Mouse (Mus musculus) MEL (cell line): ENCODE measurements around the gene Cnpy3.

Experiments used
- BHLHE40 ChIP-seq: IDR thresholded peaks from 2 replicates; pipeline ENCODE4 v1.6.1; 2012; ENCODE audit warnings: low read depth, mild to moderate bottlenecking, inconsistent platforms, low read length, improper control_type of control experiment, borderline replicate concordance
- CTCF ChIP-seq, 3 experiments: IDR thresholded peaks in 2 of 3; conservative IDR thresholded peaks in 1 of 3; 2 replicates each; pipeline ENCODE4 v1.5.1; 2011 to 2012; ENCODE audit warnings: low read length in 3 of 3, low read depth in 2 of 3, mild to moderate bottlenecking in 2 of 3, improper control_type of control experiment in 1 of 3, inconsistent platforms in 1 of 3, mixed read lengths in 1 of 3, moderate library complexity in 1 of 3; ENCODE audit not compliant: control insufficient read depth in 1 of 3, insufficient read depth in 1 of 3, poor library complexity in 1 of 3, severe bottlenecking in 1 of 3
- EP300 ChIP-seq, 2 experiments: IDR thresholded peaks; 2 replicates each; pipeline ENCODE4 v1.6.1; 2011; ENCODE audit warnings: improper control_type of control experiment in 2 of 2, low read length in 2 of 2, low read depth in 1 of 2, mild to moderate bottlenecking in 1 of 2
- GATA1 ChIP-seq: IDR thresholded peaks from 2 replicates; pipeline ENCODE4 v1.6.1; 2011; ENCODE audit warnings: low read depth, low read length, improper control_type of control experiment
- KAT2A ChIP-seq: conservative IDR thresholded peaks from 2 replicates; pipeline ENCODE4 v1.6.1; 2012; ENCODE audit warnings: low read depth, low read length, improper control_type of control experiment, inconsistent platforms
- MAFK ChIP-seq: IDR thresholded peaks from 2 replicates; pipeline ENCODE4 v1.6.1; 2011; ENCODE audit warnings: low read depth, mild to moderate bottlenecking, low read length, improper control_type of control experiment, borderline replicate concordance
- MXI1 ChIP-seq: IDR thresholded peaks from 2 replicates; pipeline ENCODE4 v1.6.1; 2011; ENCODE audit warnings: mild to moderate bottlenecking, low read depth, low read length, improper control_type of control experiment
- POLR2A ChIP-seq, 2 experiments: IDR thresholded peaks; 2 replicates each; pipeline ENCODE4 v1.6.1; 2011 to 2012; ENCODE audit warnings: low read length in 2 of 2, mild to moderate bottlenecking in 2 of 2, control low read depth in 1 of 2, improper control_type of control experiment in 1 of 2, low read depth in 1 of 2, moderate library complexity in 1 of 2; ENCODE audit not compliant: control insufficient read depth in 1 of 2, insufficient read depth in 1 of 2, poor library complexity in 1 of 2
- POLR2AphosphoS2 ChIP-seq: IDR thresholded peaks from 2 replicates; pipeline ENCODE4 v1.6.1; 2011; ENCODE audit warnings: low read length, improper control_type of control experiment
- RCOR1 ChIP-seq: IDR thresholded peaks from 2 replicates; pipeline ENCODE4 v1.6.1; 2012; ENCODE audit warnings: low read depth, mild to moderate bottlenecking, inconsistent platforms, low read length, improper control_type of control experiment
- SMC3 ChIP-seq: IDR thresholded peaks from 2 replicates; pipeline ENCODE4 v1.6.1; 2011; ENCODE audit warnings: low read depth, low read length, improper control_type of control experiment
- USF1 ChIP-seq: IDR thresholded peaks from 2 replicates; pipeline ENCODE4 v1.6.1; 2014; ENCODE audit warnings: low read depth, mild to moderate bottlenecking, inconsistent platforms, low read length, improper control_type of control experiment, moderate library complexity
- USF2 ChIP-seq, 2 experiments: IDR thresholded peaks; 2 replicates each; pipeline ENCODE4 v1.6.1; 2011 to 2012; ENCODE audit warnings: improper control_type of control experiment in 2 of 2, low read length in 2 of 2, borderline replicate concordance in 1 of 2, inconsistent platforms in 1 of 2, low read depth in 1 of 2, mild to moderate bottlenecking in 1 of 2; ENCODE audit not compliant: insufficient read depth in 1 of 2

DNA sequence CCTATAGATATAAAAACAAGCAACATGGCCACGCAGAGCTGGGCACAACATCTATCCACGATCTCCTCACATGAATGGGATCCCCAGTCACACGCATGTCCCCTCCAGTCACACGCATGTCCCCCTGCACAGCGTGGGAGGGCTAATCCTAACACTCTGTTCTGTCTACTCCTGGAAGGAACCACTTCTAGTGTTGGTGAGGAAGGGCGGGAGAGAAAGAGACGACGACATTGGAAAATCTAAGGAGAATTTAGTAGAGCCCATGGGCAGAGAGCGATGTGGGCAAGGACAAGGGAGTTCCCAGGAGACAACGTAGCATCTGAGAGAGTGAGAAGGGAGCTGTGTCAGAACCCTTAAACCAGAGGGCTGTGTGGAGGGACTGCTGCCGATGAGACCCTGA, 18.5 kb upstream of the Cnpy3 start:
- TF ChIP-seq RCOR1: no peak
- TF ChIP-seq KAT2A: no peak
- TF ChIP-seq POLR2A (IDR thresholded peaks at IDR 0.05; ENCODE audit: control insufficient read depth in 1 of 2, insufficient read depth in 1 of 2, low read depth in 1 of 2, low read length in 2 of 2, poor library complexity in 1 of 2): no peak
- TF ChIP-seq BHLHE40: no peak
- TF ChIP-seq CTCF (IDR thresholded peaks at IDR 0.05 in 2 of 3, conservative IDR thresholded peaks at IDR 0.05 in 1 of 3; ENCODE audit: control insufficient read depth in 1 of 3, insufficient read depth in 1 of 3, low read depth in 2 of 3, low read length in 3 of 3, poor library complexity in 1 of 3, severe bottlenecking in 1 of 3): no peak
- no peak for TF ChIP-seq MAFK
- TF ChIP-seq EP300 (IDR thresholded peaks at IDR 0.05; ENCODE audit: low read depth in 1 of 2, low read length in 2 of 2): no peak
- no peak for TF ChIP-seq SMC3
- no peak for TF ChIP-seq GATA1
- no peak for TF ChIP-seq USF1
- TF ChIP-seq MXI1: no peak
- TF ChIP-seq USF2 (IDR thresholded peaks at IDR 0.05; ENCODE audit: borderline replicate concordance in 1 of 2, insufficient read depth in 1 of 2, low read depth in 1 of 2, low read length in 2 of 2): no peak
- TF ChIP-seq POLR2AphosphoS2: no peak
